17 mouse cellular contexts compared by ENCODE assay signal in the genomic region with DNA sequence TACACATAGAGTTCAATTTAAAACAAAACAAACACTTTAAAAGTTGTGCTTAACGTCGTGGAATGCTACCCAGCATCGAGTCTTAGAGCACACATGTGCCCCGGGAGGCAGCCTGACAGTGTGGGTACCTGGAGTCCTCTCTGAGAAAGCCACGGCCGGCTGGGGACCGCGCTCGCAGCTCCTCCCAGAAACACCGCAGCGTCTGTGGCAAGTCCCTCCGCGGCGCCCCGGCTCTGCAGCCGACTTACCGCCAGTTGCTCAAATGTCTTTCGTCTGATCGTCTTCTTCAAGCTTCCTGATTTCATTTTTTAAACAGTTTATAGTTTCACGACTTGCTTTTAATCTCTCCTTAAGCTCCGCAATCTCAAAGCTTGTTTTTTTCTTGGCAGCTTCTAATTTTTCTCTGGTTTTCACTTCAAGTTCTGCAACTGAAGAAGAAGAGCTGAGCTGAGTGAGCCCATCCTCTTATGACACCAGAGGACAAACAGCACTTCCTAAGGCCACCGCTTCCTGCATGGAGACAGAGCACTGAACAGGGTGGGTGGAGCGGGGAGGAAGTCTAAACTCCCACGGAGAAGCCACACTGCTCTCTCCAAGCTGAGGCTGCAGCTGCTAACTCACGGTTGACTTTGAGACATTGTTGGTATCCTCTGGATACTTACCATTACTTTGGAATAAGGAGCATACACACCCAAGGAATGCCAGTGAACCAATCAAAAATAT. TPM values are rescaled to one million over a fixed set of nuclear protein-coding genes. Genes with fewer than 3 reads are reported as not detected.
DNase-seq lines count a peak whose midpoint lies in the region; ATAC-seq and TF ChIP-seq lines count a peak whose summit lies in the region.
"Had no signal": no experiment of that assay in that cellular context is flagged by ENCODE, and none has a peak within 500 bp of the region (broad histone marks: within the 10 kb centered on the region; RNA-seq: fewer than 3 reads in every experiment).

No protein-coding gene starts in this region.

- intact Hi-C loops in left cerebral cortex, adult 2 months (cut with DNase I), result no loop called here

- WGBS in forebrain, embryonic 11.5 days, result 93% methylated on average over 25 of the region's 25 CpGs

- no peaks in the 10 kb centered on the region for H3K27me3 ChIP-seq in testis, adult 2 months (ENCODE audit: control insufficient read depth, insufficient read depth, low read length)
- H3K27me3 ChIP-seq in forebrain, embryonic 11.5 days (ENCODE audit: control insufficient read depth, insufficient read depth, low read length), result no peaks in the 10 kb centered on the region
- H3K27me3 ChIP-seq: lung, embryonic 15.5 days; neural tube, embryonic 15.5 days had no signal

- H3K4me2 ChIP-seq in forebrain, embryonic 11.5 days (ENCODE audit: low read depth, low read length, severe bottlenecking), result no peak overlapping the region
- H3K4me2 ChIP-seq: hindbrain, embryonic 14.5 days; lung, embryonic 15.5 days; neural tube, embryonic 15.5 days had no signal

- no peak for DNase-seq in testis, postnatal 14 days (ENCODE audit: low spot score)
- DNase-seq in spleen, adult 18-20 months, result peak; percentile 60 to 61
- no peak for DNase-seq in cerebellum, adult 11-12 months
- DNase-seq in forebrain, embryonic 11.5 days (ENCODE audit: low spot score), result no peak
- no peak for DNase-seq in left cerebral cortex, adult 2 months (ENCODE audit: extremely low spot score in 1 of 2, low spot score in 2 of 2)
- DNase-seq: left cerebral cortex, postnatal 4 days had no signal

- no peak for TF ChIP-seq POLR2A in testis, adult 2 months (IDR thresholded peaks at IDR 0.05; ENCODE audit: control insufficient read depth, low read depth, low read length)

- peak overlapping the region; percentile 83 for H3K4me3 ChIP-seq in testis, adult 2 months (ENCODE audit: control insufficient read depth, low read depth, low read length)
- no peak overlapping the region for H3K4me3 ChIP-seq in forebrain, embryonic 11.5 days (ENCODE audit: low read depth, low read length)
- no peak overlapping the region for H3K4me3 ChIP-seq in left cerebral cortex, adult 2 months
- H3K4me3 ChIP-seq: erythroblast, embryonic 14.5 days; heart, embryonic 10.5 days; layer of hippocampus, adult 2 months; lung, embryonic 15.5 days; neural tube, embryonic 15.5 days had no signal

- H3K36me3 ChIP-seq in testis, adult 2 months (ENCODE audit: control insufficient read depth, insufficient read depth, low read length), result peaks cover 9% of the 10 kb centered on the region
- peaks cover 21% of the 10 kb centered on the region for H3K36me3 ChIP-seq in forebrain, embryonic 11.5 days (ENCODE audit: control insufficient read depth, insufficient read depth, low read length)

- TF ChIP-seq CTCF in testis, adult 2 months (IDR thresholded peaks at IDR 0.05; ENCODE audit: control insufficient read depth, insufficient read depth, insufficient replicate concordance, low read depth, low read length), result no peak
- no peak for TF ChIP-seq CTCF in left cerebral cortex, adult 2 months (IDR thresholded peaks at IDR 0.05)

- peak; percentile 75 for ATAC-seq in granulocyte monocyte progenitor cell, adult 5-6 weeks (replicated peaks; ENCODE audit: poor library complexity, severe bottlenecking)
- no peak for ATAC-seq in forebrain, embryonic 11.5 days (replicated peaks; ENCODE audit: low FRiP score)
- ATAC-seq: midbrain, embryonic 16.5 days had no signal

- H3K9me3 ChIP-seq in forebrain, embryonic 11.5 days (ENCODE audit: control insufficient read depth, low read length), result no peaks in the 10 kb centered on the region
- H3K9me3 ChIP-seq: heart, embryonic 10.5 days; lung, embryonic 15.5 days; neural tube, embryonic 15.5 days had no signal

- no peak overlapping the region for H3K27ac ChIP-seq in testis, adult 2 months (ENCODE audit: control insufficient read depth, insufficient read depth, low read depth, low read length)
- H3K27ac ChIP-seq in forebrain, embryonic 11.5 days (ENCODE audit: low read depth, low read length), result no peak overlapping the region
- no peak overlapping the region for H3K27ac ChIP-seq in left cerebral cortex, adult 2 months
- H3K27ac ChIP-seq: heart, embryonic 10.5 days; hindbrain, embryonic 14.5 days; layer of hippocampus, adult 2 months; lung, embryonic 15.5 days; neural tube, embryonic 15.5 days had no signal

- no peak overlapping the region for H3K9ac ChIP-seq in forebrain, embryonic 11.5 days (ENCODE audit: low read length)
- H3K9ac ChIP-seq: hindbrain, embryonic 14.5 days; lung, embryonic 15.5 days; neural tube, embryonic 15.5 days had no signal

- peaks cover 2% of the 10 kb centered on the region; the same call in 1 of the 2 replicates for H3K4me1 ChIP-seq in testis, adult 2 months (ENCODE audit: control insufficient read depth, insufficient read depth, low read length)
- H3K4me1 ChIP-seq in forebrain, embryonic 11.5 days (replicated peaks; ENCODE audit: control insufficient read depth, insufficient read depth, low read length), result no peaks in the 10 kb centered on the region
- H3K4me1 ChIP-seq: lung, embryonic 15.5 days; neural tube, embryonic 15.5 days had no signal

RNA-seq across cellular contexts. Expression of gene Yeats4, which starts 8.7 kb away (rescaled TPM):
- 43.3 and 44.1 TPM in 2 replicates for polyA plus RNA-seq in testis, adult 2 months (2012; rRNA removed)
- 54.8 and 84.5 TPM in 2 replicates for total RNA-seq in granulocyte monocyte progenitor cell, adult 5-6 weeks (2014; fragmentation: Nextera tagmentation)
- 94.3 and 101 TPM in 2 replicates for total RNA-seq in granulocyte monocyte progenitor cell, adult 5-6 weeks (2017)
- polyA plus RNA-seq in forebrain, embryonic 11.5 days (2014; fragmentation: Nextera tagmentation; extraction: Ambion mirVana), result 153 and 165 TPM in 2 replicates
- 10 to 100 TPM; 43.7 to 47.0 TPM for total RNA-seq in left cerebral cortex, adult 2 months (2021)

RNA-seq across cellular contexts. Expression of gene 9530003J23Rik, which starts 22.9 kb away (rescaled TPM):
- 0.18 and 0.33 TPM in 2 replicates for polyA plus RNA-seq in testis, adult 2 months (2012; rRNA removed)
- not detected in 2 replicates for total RNA-seq in granulocyte monocyte progenitor cell, adult 5-6 weeks (2014; fragmentation: Nextera tagmentation)
- total RNA-seq in granulocyte monocyte progenitor cell, adult 5-6 weeks (2017), result not detected in 2 replicates
- not detected in 2 replicates for polyA plus RNA-seq in forebrain, embryonic 11.5 days (2014; fragmentation: Nextera tagmentation; extraction: Ambion mirVana)
- not detected for total RNA-seq in left cerebral cortex, adult 2 months (2021)
- total RNA-seq: layer of hippocampus, adult 2 months; left cerebral cortex, postnatal 4 days had no signal
- polyA plus RNA-seq: erythroblast, embryonic 14.5 days; frontal cortex, adult 2 months; heart, embryonic 10.5 days; hindbrain, embryonic 14.5 days; kidney, embryonic 14.5 days; lung, embryonic 15.5 days; midbrain, embryonic 16.5 days; neural tube, embryonic 15.5 days had no signal

Comparison
In these comparisons a context has a peak if more than half of its experiments do, and no peak if none do; other contexts are left out.
1. DNase-seq: peak in spleen, adult 18-20 months (2 of 2); none in testis, postnatal 14 days (single experiment), cerebellum, adult 11-12 months (single experiment), forebrain, embryonic 11.5 days (single experiment) and left cerebral cortex, adult 2 months (0 of 2).